Mouse (Mus musculus): ENCODE measurements at regions not wholly inside any gene's neighbourhood (a gene's known extent, or its start where the extent isn't known, plus 50 kb on each side); places are given as distances from the start of the nearest gene placed in this dataset.

GRCm38 (mm10) chr7:71873817-71874216, 432.6 kb downstream of the Mctp2 start:
- 83% methylated on average over 5 of the region's 5 CpGs for WGBS
- no peak for ATAC-seq (replicated peaks)
- Histone ChIP-seq H3K4me1 (no peaks in the 10 kb centered on the region), H3K9ac (no peak overlapping the region), H3K36me3 (replicated peaks) (no peaks in the 10 kb centered on the region), H3K27ac (no peak overlapping the region), H3K4me2 (no peak overlapping the region), H3K9me3 (no peaks in the 10 kb centered on the region), H3K4me3 (no peak overlapping the region), H3K27me3 (replicated peaks) (no peaks in the 10 kb centered on the region)

DNA sequence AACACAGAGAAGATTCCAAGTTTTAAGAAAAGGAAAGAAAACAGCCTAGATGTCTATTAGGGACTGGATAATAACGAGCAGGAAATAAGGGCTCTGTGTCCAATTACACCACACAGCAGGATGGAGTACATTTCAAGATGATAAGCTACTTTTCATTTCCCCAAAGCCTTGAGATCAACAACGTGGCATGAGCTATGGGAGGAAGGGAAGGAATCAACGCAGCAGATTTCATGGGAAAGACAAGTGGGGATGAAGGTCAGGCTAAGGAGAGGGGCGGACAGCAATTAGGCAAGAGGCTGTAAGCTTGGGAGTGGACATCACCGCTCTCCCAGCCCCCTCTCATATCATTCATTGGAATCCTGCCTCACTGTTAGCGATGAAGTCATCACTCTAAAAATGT, 433.5 kb downstream of the Mctp2 start:
- Histone ChIP-seq H3K9me3 (no peaks in the 10 kb centered on the region), H3K4me2 (no peak overlapping the region), H3K36me3 (replicated peaks) (no peaks in the 10 kb centered on the region), H3K4me1 (no peaks in the 10 kb centered on the region), H3K4me3 (no peak overlapping the region), H3K27ac (no peak overlapping the region), H3K27me3 (replicated peaks) (no peaks in the 10 kb centered on the region), H3K9ac (no peak overlapping the region)
- 69% methylated on average over 6 of the region's 6 CpGs for WGBS
- no peak for ATAC-seq (replicated peaks)

DNA sequence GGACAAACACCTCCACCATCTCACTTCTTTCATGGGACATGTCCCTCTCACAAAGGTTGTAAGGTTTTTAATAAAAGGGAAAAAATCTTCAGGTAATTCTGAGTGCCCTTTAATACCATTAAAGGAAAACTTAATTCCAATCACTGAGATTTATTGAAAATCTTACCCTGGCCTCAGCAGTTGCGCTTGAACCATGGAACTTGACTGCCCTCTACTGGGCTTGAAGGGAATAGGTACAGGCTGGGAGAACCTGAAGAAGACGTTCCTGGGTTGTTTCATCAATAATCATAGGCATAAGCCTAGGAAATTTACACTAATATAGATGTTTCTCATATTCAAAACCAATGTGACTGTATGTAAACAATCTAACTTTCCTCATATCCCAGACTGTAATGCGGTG, 439.3 kb downstream of the Mctp2 start:
- peak; percentile 65; the same call in 1 of the 2 replicates for ATAC-seq (replicated peaks)
- Histone ChIP-seq H3K27me3 (replicated peaks) (0 out of 2 replicates have a peak, but pooled peaks cover 3% of the 10 kb centered on the region), H3K4me2 (no peak overlapping the region), H3K4me1 (peaks cover 14% of the 10 kb centered on the region), H3K36me3 (replicated peaks) (no peaks in the 10 kb centered on the region), H3K9ac (no peak overlapping the region), H3K4me3 (no peak overlapping the region), H3K9me3 (no peaks in the 10 kb centered on the region), H3K27ac (no peak overlapping the region)
- WGBS, result 13% methylated on average over 3 of the region's 3 CpGs

DNA sequence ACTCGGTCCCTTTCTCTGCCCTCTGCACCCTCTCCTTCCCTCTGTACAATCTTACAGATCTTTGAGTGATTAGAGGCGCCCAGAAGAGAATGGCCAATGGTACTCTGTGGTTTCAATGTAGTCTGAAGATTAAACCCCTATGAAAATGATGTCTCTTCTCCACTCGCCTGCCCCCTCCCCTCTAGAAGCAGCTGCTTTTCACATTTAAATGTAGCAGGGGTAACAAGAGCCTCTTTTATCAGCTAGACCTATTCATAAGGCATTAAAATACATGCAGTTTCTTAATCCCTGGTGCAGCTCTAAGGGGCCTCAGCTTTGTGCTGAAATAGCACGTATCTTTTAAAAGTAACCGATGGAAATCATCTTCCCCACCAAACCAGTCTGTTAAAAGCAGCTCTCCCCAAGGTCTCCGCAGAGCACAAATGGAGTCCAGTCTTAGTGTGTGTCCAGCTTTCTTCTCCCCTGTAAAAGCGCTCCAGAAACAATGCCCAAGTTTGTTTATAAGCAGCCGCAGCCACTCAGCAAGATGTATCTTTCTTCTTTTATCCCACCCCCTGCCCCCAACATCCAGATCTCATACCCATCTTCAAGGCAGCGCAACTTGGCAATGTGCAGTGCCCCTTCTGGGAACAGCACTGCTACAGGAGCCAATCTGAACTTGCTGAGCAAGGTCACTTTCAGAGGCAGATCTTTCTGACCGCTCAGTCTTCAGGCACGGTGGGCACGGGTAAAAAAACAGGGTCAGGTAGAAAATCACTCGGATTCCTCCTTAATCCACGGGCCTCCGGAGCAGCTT, 440.8 kb downstream of the Mctp2 start:
- H3K27me3 ChIP-seq (replicated peaks), result 0 out of 2 replicates have a peak, but pooled peaks cover 3% of the 10 kb centered on the region
- H3K4me3 ChIP-seq, result no peak overlapping the region
- H3K27ac ChIP-seq, result no peak overlapping the region
- peak; percentile 67 for ATAC-seq (replicated peaks)
- 8% methylated on average over 15 of the region's 15 CpGs for whole genome bisulfite sequencing
- no peaks in the 10 kb centered on the region for H3K36me3 ChIP-seq (replicated peaks)
- H3K4me2 ChIP-seq, result peak overlapping the region; percentile 32
- H3K9me3 ChIP-seq, result no peaks in the 10 kb centered on the region
- no peak overlapping the region for H3K9ac ChIP-seq
- peaks cover 14% of the 10 kb centered on the region for H3K4me1 ChIP-seq

- Histone ChIP-seq H3K9me3 (no peaks in the 10 kb centered on the region), H3K4me2 (no peak overlapping the region), H3K4me3 (no peak overlapping the region), H3K9ac (no peak overlapping the region), H3K4me1 (no peaks in the 10 kb centered on the region), H3K27me3 (replicated peaks) (no peaks in the 10 kb centered on the region), H3K36me3 (replicated peaks) (no peaks in the 10 kb centered on the region), H3K27ac (no peak overlapping the region)
- WGBS, result 84% methylated on average over 3 of the region's 3 CpGs
- ATAC-seq (replicated peaks), result no peak
Observed at GRCm38 (mm10) chr7:71852864-71853263, 453.5 kb downstream of the Mctp2 start.

DNA sequence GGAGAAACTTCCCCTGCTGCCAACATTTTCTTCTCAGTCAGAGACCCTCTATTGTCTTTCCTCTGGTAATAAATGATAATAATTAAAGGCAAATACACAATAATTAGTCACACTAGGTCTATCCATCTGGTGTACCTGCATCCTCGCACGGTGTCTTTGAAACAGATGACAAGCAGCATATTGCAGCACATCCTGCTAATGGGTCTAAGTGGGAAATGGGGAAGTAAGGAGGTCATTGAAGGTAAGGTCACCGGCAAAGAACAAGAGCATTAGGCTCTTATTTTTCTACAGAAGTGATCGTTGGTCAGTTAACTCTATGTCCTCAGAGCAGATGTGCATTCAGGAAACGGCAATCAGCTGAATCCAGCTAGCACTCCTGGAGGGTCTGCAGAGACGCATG, 457.2 kb downstream of the Mctp2 start:
- no peaks in the 10 kb centered on the region for H3K27me3 ChIP-seq (replicated peaks)
- no peak for ATAC-seq (replicated peaks)
- no peak overlapping the region for H3K9ac ChIP-seq
- H3K4me1 ChIP-seq, result no peaks in the 10 kb centered on the region
- H3K27ac ChIP-seq, result no peak overlapping the region
- H3K4me3 ChIP-seq, result no peak overlapping the region
- no peak overlapping the region for H3K4me2 ChIP-seq
- WGBS, result 88% methylated on average over 6 of the region's 6 CpGs
- no peaks in the 10 kb centered on the region for H3K36me3 ChIP-seq (replicated peaks)
- H3K9me3 ChIP-seq, result no peaks in the 10 kb centered on the region

DNA sequence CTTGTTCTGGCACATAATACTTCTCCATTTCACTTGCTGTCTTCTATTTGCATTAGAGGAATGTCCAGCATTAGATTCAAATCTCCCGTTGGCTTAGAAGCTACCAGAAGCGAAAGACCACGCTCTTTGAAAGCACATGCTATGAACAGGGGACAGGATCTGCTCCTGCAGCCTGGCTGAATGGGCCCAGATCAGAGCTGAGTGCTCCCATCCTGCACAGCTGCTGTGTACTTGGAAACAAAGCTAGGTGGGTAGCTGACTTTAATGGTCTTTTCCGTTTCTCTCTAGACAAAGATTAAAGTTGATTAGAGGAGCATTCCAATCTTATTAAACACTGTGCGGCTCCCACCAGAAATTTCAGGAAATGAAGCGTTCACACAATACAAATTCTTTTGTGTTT, 468.6 kb downstream of the Mctp2 start:
- H3K36me3 ChIP-seq (replicated peaks), result no peaks in the 10 kb centered on the region
- H3K9ac ChIP-seq, result no peak overlapping the region
- 65% methylated on average over 6 of the region's 6 CpGs for WGBS
- no peak overlapping the region for H3K27ac ChIP-seq
- no peak overlapping the region for H3K4me3 ChIP-seq
- no peak overlapping the region for H3K4me2 ChIP-seq
- no peaks in the 10 kb centered on the region for H3K27me3 ChIP-seq (replicated peaks)
- H3K4me1 ChIP-seq, result no peaks in the 10 kb centered on the region
- no peak for ATAC-seq (replicated peaks)
- no peaks in the 10 kb centered on the region for H3K9me3 ChIP-seq

- no peak for ATAC-seq (replicated peaks)
- H3K27ac ChIP-seq, result no peak overlapping the region
- H3K9me3 ChIP-seq, result no peaks in the 10 kb centered on the region
- H3K36me3 ChIP-seq (replicated peaks), result no peaks in the 10 kb centered on the region
- no peak overlapping the region for H3K9ac ChIP-seq
- H3K4me2 ChIP-seq, result no peak overlapping the region
- no peaks in the 10 kb centered on the region for H3K27me3 ChIP-seq (replicated peaks)
- H3K4me1 ChIP-seq, result no peaks in the 10 kb centered on the region
- H3K4me3 ChIP-seq, result no peak overlapping the region
- 91% methylated on average over 3 of the region's 3 CpGs for WGBS
Observed at GRCm38 (mm10) chr7:71831790-71832525, 474.4 kb downstream of the Mctp2 start.

- no peaks in the 10 kb centered on the region for H3K9me3 ChIP-seq
- no peaks in the 10 kb centered on the region for H3K36me3 ChIP-seq (replicated peaks)
- WGBS, result 66% methylated on average over 6 of the region's 6 CpGs
- H3K27me3 ChIP-seq (replicated peaks), result no peaks in the 10 kb centered on the region
- no peak overlapping the region for H3K27ac ChIP-seq
- H3K4me2 ChIP-seq, result no peak overlapping the region
- no peak overlapping the region for H3K4me3 ChIP-seq
- ATAC-seq (replicated peaks), result no peak
- no peaks in the 10 kb centered on the region for H3K4me1 ChIP-seq
- H3K9ac ChIP-seq, result no peak overlapping the region
Observed at GRCm38 (mm10) chr7:71829567-71829966, 476.8 kb downstream of the Mctp2 start.

- Histone ChIP-seq H3K27ac (no peak overlapping the region), H3K27me3 (replicated peaks) (no peaks in the 10 kb centered on the region), H3K4me2 (no peak overlapping the region), H3K4me1 (no peaks in the 10 kb centered on the region), H3K4me3 (no peak overlapping the region), H3K9me3 (no peaks in the 10 kb centered on the region), H3K9ac (no peak overlapping the region), H3K36me3 (replicated peaks) (no peaks in the 10 kb centered on the region)
- ATAC-seq (replicated peaks), result no peak
- 75% methylated on average over 11 of the region's 11 CpGs for WGBS
Observed at GRCm38 (mm10) chr7:71816138-71816537, 464.9 kb upstream of the Gm10295 start.

GRCm38 (mm10) chr7:71794201-71794600, 442.9 kb upstream of the Gm10295 start:
- Histone ChIP-seq H3K4me2 (no peak overlapping the region), H3K9me3 (no peaks in the 10 kb centered on the region), H3K9ac (no peak overlapping the region), H3K27ac (no peak overlapping the region), H3K36me3 (replicated peaks) (no peaks in the 10 kb centered on the region), H3K27me3 (replicated peaks) (no peaks in the 10 kb centered on the region), H3K4me3 (no peak overlapping the region), H3K4me1 (no peaks in the 10 kb centered on the region)
- 44% methylated on average over 7 of the region's 7 CpGs for WGBS
- ATAC-seq (replicated peaks), result no peak

- H3K4me1 ChIP-seq, result no peaks in the 10 kb centered on the region
- H3K27ac ChIP-seq, result no peak overlapping the region
- no peak overlapping the region for H3K4me3 ChIP-seq
- no peak overlapping the region for H3K4me2 ChIP-seq
- ATAC-seq (replicated peaks), result no peak
- no peaks in the 10 kb centered on the region for H3K36me3 ChIP-seq (replicated peaks)
- H3K27me3 ChIP-seq (replicated peaks), result no peaks in the 10 kb centered on the region
- H3K9ac ChIP-seq, result no peak overlapping the region
- no peaks in the 10 kb centered on the region for H3K9me3 ChIP-seq
Observed at GRCm38 (mm10) chr7:71788401-71788800, 437.1 kb upstream of the Gm10295 start.

GRCm38 (mm10) chr7:71782496-71782895, 431.2 kb upstream of the Gm10295 start:
- H3K9ac ChIP-seq, result no peak overlapping the region
- 90% methylated on average over 4 of the region's 4 CpGs for WGBS
- ATAC-seq (replicated peaks), result no peak
- H3K4me2 ChIP-seq, result no peak overlapping the region
- no peak overlapping the region for H3K27ac ChIP-seq
- no peaks in the 10 kb centered on the region for H3K36me3 ChIP-seq (replicated peaks)
- H3K9me3 ChIP-seq, result no peaks in the 10 kb centered on the region
- H3K4me1 ChIP-seq, result no peaks in the 10 kb centered on the region
- no peak overlapping the region for H3K4me3 ChIP-seq
- H3K27me3 ChIP-seq (replicated peaks), result no peaks in the 10 kb centered on the region

All from midbrain, embryonic 15.5 days (tissue).